Mouse (Mus musculus) heart, adult 18-20 months (tissue): ENCODE results near the gene Map2k5. TPM values are rescaled to one million over a fixed set of nuclear protein-coding genes. Genes with fewer than 3 reads are reported as not detected.

ENCODE experiments used
- DNase-seq, 2 experiments: peaks; one replicate each; pipeline ENCODE4 v3.0.0; 2021 to 2022; ENCODE audit warnings: mixed read lengths in 1 of 2
- total RNA-seq, 2 experiments: library from RNA; stranded (reverse); gene quantifications; 2 replicates each; pipeline ENCODE4 v1.2.3; 2021

Gene Map2k5
- total RNA-seq, 2 experiments from 2014 or later, result 17.1 to 18.4 TPM

- no peak for DNase-seq
These were observed 231.4 kb downstream of the Map2k5 start for GRCm38 (mm10) chr9:63146126-63146855.

GRCm38 (mm10) chr9:63145249-63146125 is 232.2 kb downstream of the Map2k5 start:
- DNase-seq, result no peak

GRCm38 (mm10) chr9:63144502-63145248 is 233.0 kb downstream of the Map2k5 start:
- no peak for DNase-seq

GRCm38 (mm10) chr9:63143641-63144501 is 233.8 kb downstream of the Map2k5 start:
- no peak for DNase-seq

- DNase-seq, result no peak
These were observed 234.5 kb downstream of the Map2k5 start for GRCm38 (mm10) chr9:63143227-63143626.

GRCm38 (mm10) chr9:63142335-63143036 is 235.2 kb downstream of the Map2k5 start:
- no peak for DNase-seq

- no peak for DNase-seq
These were observed 235.9 kb downstream of the Map2k5 start for GRCm38 (mm10) chr9:63141641-63142334.

GRCm38 (mm10) chr9:63140211-63140610 is 237.5 kb downstream of the Map2k5 start:
- DNase-seq, result no peak

- no peak for DNase-seq
These were observed 238.0 kb downstream of the Map2k5 start for GRCm38 (mm10) chr9:63139661-63140060.

- DNase-seq, result no peak
These were observed 239.2 kb downstream of the Map2k5 start for GRCm38 (mm10) chr9:63138481-63138967.

GRCm38 (mm10) chr9:63137615-63137915 is 240.1 kb downstream of the Map2k5 start:
- DNase-seq, result no peak

GRCm38 (mm10) chr9:63136756-63137614 is 240.7 kb downstream of the Map2k5 start:
- no peak for DNase-seq

- DNase-seq, result no peak
These were observed 241.5 kb downstream of the Map2k5 start for GRCm38 (mm10) chr9:63136241-63136640.

GRCm38 (mm10) chr9:63135801-63136200 is 241.9 kb downstream of the Map2k5 start:
- peak; percentile 48 to 80 for DNase-seq

GRCm38 (mm10) chr9:63135356-63135755 is 242.3 kb downstream of the Map2k5 start:
- DNase-seq, result no peak

- DNase-seq, result no peak
These were observed 244.0 kb downstream of the Map2k5 start for GRCm38 (mm10) chr9:63133659-63134058.

- peak; percentile 95 to 97 for DNase-seq
These were observed 244.8 kb downstream of the Map2k5 start for GRCm38 (mm10) chr9:63132673-63133601.

- DNase-seq, result peak; percentile 45 to 73
These were observed 245.6 kb downstream of the Map2k5 start for GRCm38 (mm10) chr9:63131957-63132602.
